Mouse (Mus musculus) monocyte, adult 2 months (primary cell): ENCODE measurements around the gene Tmem223.
"Not testable (repeated sequence)": the region's sequence is repeated elsewhere in the genome, so short reads cannot be mapped to it uniquely, and the experiment has no call there.

ENCODE experiments used
- DNase-seq, 2 experiments: peaks; one replicate each; pipeline ENCODE4 v3.0.0; 2022; ENCODE audit warnings: low spot score in 2 of 2, low read depth in 1 of 2

The Tmem223 gene

DNA sequence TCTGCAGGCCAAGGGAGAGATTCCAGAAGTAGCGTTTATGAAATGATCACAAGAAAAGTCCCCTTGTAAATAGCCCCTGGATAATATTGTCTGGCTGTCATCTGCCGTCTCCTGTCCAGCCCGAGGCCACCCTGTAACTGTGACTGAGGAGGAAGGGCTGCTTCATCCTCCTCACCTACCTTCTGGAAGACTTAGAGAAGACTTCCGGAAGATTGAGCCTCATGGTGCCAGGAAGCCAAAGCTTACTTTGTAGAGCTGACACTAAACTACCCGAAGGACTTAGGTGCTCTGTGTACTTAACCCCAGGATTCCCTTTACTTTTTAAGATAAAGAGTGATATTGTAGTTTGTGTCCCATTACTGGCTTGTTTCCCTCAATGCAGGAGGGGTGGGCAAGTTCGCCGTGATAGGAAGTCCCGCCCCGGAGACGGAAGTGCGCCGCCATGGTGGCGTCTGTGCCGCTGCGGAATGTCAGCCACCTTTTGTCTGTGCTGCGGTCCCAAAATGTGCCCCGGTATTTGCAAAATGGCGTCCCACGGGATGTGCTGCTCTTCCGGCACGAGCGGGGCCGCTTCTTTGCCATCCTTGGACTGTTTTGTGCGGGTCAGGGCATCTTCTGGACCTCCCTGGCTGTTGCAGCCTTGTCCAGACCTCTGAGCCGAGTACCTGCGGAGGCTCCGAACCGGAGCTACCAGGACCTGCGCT, at the start of gene Tmem223:
TSS of gene Tmem223 (plus strand) at position 430 of the 704 bp plus-strand sequence.
- peak; percentile 47 to 55 for DNase-seq

DNA sequence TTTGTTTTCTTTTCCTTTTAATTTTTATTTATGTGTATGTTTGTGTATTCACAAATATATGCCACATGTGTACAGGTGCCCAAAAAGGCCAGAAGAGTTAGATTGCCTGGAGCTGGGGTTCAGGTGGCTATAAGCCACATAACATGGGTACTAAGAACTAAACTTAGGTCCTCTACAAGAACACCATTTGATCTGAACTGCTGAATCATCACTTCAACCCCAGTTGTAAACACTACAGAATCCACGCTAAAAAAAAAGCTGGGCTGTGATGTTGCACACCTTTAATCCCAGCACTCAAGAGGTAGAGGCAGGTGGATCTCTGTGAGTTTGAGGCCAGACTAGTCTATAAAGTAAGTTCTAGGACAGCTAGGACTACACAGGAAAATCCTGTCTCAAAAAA, 49.4 kb upstream of the Tmem223 start:
- DNase-seq, result no peak

GRCm38 (mm10) chr19:8722021-8722420, 48.8 kb upstream of the Tmem223 start:
- DNase-seq, result no peak

- DNase-seq, result no peak
Measured at GRCm38 (mm10) chr19:8722559-8722906, 48.3 kb upstream of the Tmem223 start.

DNA sequence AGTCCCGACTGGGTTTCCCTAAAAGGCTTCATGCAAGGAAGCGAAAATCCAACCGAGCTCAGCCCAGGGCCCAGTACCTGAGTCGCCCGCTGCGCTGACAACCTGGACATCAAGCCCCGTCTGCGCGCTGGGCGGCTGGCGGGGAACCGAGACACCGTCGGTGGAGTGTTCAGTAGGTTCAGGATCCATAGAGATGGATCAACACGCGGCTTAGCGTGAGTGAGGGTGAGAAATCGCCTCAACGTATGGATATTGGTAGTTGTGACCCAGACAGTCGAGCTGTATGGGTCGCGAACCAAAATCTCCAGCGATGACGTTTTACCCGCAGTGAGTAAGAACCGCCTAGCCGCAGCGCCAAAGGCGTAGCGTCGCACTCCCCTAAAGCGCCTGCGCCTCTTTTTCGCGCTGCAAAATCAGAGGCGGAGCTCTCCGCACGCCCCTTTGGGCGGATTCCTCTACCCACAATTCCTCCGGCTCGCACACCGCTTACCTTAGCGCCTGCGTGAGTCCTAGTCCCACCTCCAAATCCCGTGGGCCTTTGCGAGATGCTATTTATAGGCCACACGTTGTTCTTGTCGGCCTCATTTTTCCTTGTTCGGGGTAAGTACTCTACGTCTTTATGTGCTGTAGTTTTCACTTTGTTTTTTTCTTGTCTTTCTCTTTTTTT, 47.8 kb upstream of the Tmem223 start, which contains the start of gene Slc3a2:
TSS of gene Slc3a2 (minus strand) at position 463 of the 667 bp plus-strand sequence.
- DNase-seq, result peak; percentile 92 to 95

GRCm38 (mm10) chr19:8723574-8724346, 47.0 kb upstream of the Tmem223 start:
- DNase-seq, result no peak

DNA sequence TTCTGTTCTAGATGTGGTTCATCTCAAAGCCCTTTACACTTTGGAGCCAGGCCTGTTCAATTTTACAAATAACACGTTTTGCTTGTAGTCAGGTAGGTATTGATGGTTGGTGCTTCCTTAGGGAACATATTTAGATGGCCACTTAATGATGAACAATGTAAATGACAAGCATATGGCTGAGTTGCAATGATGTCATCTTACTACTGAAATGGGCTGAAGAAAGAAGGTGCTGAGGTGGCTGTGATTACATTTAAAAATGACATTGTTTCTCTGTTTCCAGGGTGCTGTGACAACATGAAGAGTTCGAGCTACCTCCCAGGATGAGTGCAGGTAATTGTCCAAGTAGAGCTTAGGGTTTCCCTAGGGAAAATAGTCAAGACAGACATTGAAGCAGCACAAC, 46.4 kb upstream of the Tmem223 start:
- no peak for DNase-seq

DNA sequence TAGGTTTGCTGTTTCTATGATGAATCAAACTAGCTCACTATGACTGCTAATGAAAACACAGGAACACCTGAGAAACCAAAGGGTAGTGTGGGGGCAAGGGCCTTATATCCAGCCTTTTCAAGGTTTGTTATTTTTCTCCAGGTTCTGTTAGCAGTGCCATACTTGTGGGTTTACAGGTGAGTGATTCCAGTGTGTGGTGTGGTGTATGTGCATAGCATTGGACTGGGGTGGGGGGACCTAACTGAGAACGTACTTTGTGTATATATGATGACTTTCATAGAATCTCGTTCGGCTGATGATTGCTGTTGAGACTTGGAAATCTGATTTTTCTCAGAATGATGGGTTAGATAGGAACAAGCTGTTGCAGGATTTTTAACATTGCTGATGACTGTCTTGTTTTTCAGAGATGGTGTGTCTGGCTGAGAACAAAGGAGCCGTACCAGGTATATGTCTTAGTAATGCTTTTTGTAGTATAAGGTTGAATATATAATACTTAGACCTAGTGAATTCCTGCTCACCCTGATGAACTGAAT, 45.6 kb upstream of the Tmem223 start:
- DNase-seq, result no peak

DNA sequence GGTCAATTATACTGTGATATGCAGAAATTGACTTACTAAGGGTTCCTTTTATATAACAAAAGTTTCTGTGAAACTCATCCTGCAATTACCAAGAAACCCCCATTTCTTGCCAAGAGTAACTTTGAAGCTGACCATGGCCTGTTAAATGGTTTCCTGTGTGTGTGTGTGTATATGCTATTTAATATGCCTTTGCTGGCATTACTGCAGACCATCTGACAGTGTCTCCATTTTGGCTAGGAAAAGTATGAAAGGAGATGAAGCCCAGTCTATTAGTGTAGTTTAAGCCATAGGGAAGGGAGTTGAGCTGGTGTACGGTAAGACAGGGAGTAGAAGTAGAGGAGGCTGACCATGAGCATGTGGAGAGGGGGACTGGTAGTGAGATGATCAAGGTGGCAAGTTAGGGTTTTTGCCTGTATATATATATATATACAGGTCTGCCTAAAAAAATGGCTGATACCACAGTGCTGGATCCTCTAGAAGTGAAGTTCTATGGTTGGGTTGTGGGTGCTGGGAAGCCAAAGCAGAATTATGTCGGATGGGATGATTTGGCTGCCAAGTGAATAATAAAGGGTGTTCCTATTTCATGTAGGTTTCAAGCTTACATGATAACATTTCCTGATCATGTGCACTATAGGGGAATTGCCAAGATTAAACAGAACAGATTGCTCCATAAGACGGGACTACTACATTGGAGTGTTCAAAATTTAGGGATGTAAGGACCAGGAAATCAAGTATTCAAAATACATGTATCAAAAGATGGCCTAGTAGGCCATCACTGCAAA, 44.0 kb upstream of the Tmem223 start:
- DNase-seq, result no peak

GRCm38 (mm10) chr19:8727495-8728114, 43.2 kb upstream of the Tmem223 start:
- DNase-seq, result no peak

GRCm38 (mm10) chr19:8728335-8729099, 42.3 kb upstream of the Tmem223 start:
- not testable (repeated sequence) for DNase-seq

GRCm38 (mm10) chr19:8734334-8734733, 36.5 kb upstream of the Tmem223 start:
- DNase-seq, result no peak

DNA sequence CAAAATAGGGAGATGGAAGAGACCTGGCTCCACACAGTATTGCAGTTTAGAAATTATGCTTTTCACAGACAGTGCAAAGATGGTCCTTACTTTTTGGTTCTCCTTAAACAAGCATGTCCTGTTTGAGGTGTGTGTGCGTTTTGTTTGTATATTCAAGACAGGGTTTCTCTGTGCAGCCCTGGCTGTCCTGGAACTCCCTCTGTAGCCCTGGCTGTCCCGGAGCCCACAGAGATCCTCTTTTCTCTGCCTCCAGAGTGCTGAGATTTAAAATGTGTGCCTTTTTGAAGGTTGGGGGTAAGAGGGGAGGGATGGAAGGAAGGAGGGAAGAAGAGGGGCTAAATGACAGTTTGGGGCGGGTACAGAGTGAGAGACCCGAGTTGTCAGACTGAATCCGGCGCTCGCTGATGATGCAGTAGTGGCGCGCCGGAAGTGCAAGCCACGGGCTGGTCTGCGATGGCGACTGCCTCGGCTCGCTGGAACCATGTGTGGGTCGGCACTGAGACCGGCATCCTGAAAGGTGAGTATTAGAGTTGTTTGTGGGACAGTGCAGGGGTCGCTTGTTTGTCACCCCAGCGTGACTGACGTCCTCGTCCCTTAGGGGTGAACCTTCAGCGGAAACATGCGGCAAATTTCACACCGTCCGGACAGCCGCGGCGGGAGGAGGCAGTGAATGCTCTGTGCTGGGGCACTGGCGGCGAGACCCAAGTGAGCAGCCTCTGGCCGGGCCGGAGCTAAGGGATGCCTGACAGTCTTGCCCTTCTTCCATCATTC, 35.2 kb upstream of the Tmem223 start, which contains the start of gene Wdr74:
TSS of gene Wdr74 (plus strand) at position 439 of the 771 bp plus-strand sequence.
- DNase-seq, result peak; percentile 54 to 75

GRCm38 (mm10) chr19:8736160-8736467, 34.7 kb upstream of the Tmem223 start:
- peak in 1 of 2 experiments; percentile 4 for DNase-seq

GRCm38 (mm10) chr19:8738911-8739310, 31.9 kb upstream of the Tmem223 start:
- DNase-seq, result no peak

- no peak for DNase-seq
Measured at GRCm38 (mm10) chr19:8739646-8740045, 31.1 kb upstream of the Tmem223 start.

DNA sequence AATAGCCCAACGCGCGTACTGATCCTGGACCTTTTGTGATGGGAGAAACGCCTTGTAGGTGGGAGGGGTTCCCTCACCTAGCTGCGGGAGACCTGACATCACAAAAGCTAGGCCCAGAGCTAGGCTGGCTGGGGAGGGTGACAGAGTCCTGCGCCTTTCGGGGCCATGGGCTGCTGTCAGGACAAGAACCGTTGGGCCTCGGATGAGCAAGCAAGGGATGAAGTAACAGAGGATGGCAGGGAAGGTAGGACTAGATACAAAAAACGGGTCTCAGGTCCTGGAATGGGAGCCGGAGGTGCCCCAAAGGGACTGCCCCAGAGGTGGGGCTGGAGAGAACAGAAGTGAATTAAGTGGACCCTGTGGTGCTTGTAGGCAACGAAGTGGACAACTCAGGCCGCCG, 30.2 kb upstream of the Tmem223 start, which contains the start of gene 1700092M07Rik:
TSS of gene 1700092M07Rik (plus strand) at position 116 of the 400 bp plus-strand sequence.
- DNase-seq, result no peak

GRCm38 (mm10) chr19:8741243-8741869, 29.4 kb upstream of the Tmem223 start, which contains the start of gene Stx5a:
Gene Stx5a (plus strand): TSS chr19:8741413.
- peak; percentile 91 to 92 for DNase-seq
